Mouse (Mus musculus): ENCODE data around the gene Rnase13. TPM values are rescaled to one million over a fixed set of nuclear protein-coding genes. Genes with fewer than 3 reads are reported as not detected.
A peak's percentile ranks its signal among the peaks of the same experiment; 100 is the strongest.
"Not testable (repeated sequence)": the region's sequence is repeated elsewhere in the genome, so short reads cannot be mapped to it uniquely, and the experiment has no call there.

The Rnase13 gene
- polyA plus RNA-seq, 1 experiment from 2014 or later: not detected

DNA sequence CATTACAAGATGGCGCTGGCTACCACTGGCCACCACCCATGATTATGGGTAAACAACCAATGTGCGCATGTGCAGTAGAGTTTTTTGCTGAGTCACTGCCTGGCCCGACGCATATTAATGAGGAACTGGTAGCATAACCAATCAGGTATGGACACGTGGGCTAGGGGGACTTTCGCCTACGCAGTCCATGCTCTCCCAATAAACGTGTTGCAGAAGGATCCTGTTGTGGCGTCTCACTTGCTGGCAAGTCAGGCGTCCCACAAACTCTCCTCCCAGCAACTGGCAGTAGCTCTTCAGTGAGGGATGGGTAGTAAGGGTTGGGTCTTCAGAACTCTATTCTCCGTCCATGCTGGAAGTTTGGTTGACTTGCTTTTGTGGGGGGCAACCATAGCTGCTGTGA is 4.4 kb upstream of the Rnase13 start:
- H3K4me2 ChIP-seq; H3K4me1 ChIP-seq; H3K36me3 ChIP-seq; H3K27me3 ChIP-seq; H3K4me3 ChIP-seq (replicated peaks); H3K27ac ChIP-seq; ATAC-seq (replicated peaks; ENCODE audit: low FRiP score); H3K9ac ChIP-seq; H3K9me3 ChIP-seq (replicated peaks): not testable (repeated sequence)
- WGBS: 93% methylated on average over 11 of the region's 11 CpGs

DNA sequence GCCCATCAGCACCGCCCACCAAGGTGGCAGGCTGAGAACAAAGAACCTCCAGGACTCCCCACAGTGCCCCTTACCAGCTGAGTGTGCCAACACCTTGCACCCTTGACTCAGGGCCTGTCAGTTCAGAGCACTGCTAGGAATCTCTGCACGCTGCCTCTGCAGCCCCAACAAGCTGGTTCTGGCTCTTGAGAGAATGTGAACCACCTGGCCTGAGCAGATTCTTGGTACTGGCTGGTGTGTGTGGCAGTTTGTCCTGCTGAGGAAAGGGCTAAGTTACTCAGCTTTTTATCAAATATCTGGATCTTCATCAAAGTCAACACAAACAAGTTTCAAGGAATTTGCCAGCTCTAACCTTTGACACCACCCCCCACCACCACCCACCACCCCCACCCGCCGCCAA is 919 bp upstream of the Rnase13 start:
- WGBS: 78% methylated on average over 4 of the region's 4 CpGs

DNA sequence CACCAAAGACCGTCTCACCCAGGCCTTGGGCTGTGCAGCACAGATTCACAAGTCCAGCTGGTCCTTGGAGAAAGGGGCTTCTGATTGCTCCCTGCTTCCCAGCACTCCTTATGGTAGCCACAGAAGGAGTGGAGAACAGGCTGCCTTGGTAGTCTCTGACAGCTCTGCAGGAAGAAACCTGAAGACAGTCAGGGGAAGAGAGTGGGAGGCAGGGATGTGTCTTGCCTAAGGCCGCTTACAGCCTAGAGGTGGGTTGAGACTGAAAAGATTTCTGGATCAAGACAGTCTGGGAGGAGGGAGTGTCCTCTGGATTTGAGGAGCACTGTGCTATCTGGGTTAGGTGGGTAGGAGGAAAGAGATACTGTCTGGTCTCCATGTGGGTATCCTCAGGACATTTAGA is 337 bp upstream of the Rnase13 start:
- peaks cover 7% of the 10 kb centered on the region; the same call in 1 of the 2 replicates for H3K4me1 ChIP-seq
- no peaks in the 10 kb centered on the region for H3K9me3 ChIP-seq (replicated peaks)
- no peak overlapping the region for H3K4me2 ChIP-seq
- 87% methylated on average over 2 of the region's 2 CpGs for WGBS
- H3K27me3 ChIP-seq: no peaks in the 10 kb centered on the region
- H3K4me3 ChIP-seq (replicated peaks): no peak overlapping the region
- no peak overlapping the region for H3K27ac ChIP-seq
- no peaks in the 10 kb centered on the region for H3K36me3 ChIP-seq
- no peak overlapping the region for H3K9ac ChIP-seq
- ATAC-seq (replicated peaks; ENCODE audit: low FRiP score): no peak

More for the DNA sequence above, 919 bp upstream of the Rnase13 start:
- no peak overlapping the region for H3K4me2 ChIP-seq
- no peak overlapping the region for H3K9ac ChIP-seq
- H3K27me3 ChIP-seq: no peaks in the 10 kb centered on the region
- H3K27ac ChIP-seq: no peak overlapping the region
- H3K4me3 ChIP-seq (replicated peaks): no peak overlapping the region
- H3K4me1 ChIP-seq: peaks cover 7% of the 10 kb centered on the region; the same call in 1 of the 2 replicates
- ATAC-seq (replicated peaks; ENCODE audit: low FRiP score): no peak
- H3K36me3 ChIP-seq: no peaks in the 10 kb centered on the region
- H3K9me3 ChIP-seq (replicated peaks): no peaks in the 10 kb centered on the region

DNA sequence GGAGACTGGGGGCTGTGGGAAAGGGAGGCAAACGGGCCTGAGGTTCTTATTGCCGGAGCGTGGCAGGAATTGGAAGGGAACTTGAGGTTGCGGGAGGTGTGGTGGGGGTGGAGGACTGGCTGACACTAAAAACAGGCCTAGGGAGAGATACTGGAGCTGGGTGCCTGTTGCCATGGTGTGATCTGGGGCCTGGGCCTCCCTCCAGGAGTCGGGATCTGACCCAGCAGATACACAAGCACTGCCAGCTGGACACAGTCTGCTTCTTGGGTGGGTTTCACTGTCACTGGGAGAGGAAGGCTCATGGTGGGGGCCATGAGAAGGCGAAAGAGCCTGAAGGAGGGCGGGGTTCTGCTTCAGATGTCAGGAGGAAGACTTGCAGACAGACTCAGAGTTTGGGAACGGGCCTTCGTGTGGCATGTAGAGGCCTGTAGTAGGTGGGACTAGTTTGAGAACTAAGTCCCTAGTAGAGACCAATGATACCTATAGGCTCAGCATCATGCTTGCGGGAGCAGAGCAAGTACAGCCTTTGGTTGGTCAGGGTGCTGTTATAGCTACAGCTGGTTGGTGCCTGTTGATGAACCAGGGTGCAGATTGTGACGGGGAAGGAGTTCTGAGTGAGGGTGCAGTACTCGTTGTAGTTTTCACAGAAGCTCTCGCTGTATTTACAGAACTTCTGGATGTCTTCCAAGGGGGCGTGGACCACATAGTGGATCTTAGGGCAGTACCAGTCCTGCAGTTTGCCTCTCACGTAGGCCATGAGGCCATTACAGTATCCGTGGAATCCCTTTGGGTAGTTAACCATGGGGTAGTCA is 608 bp downstream of the Rnase13 start:
- no peak overlapping the region for H3K9ac ChIP-seq
- 68% methylated on average over 16 of the region's 16 CpGs for WGBS

DNA sequence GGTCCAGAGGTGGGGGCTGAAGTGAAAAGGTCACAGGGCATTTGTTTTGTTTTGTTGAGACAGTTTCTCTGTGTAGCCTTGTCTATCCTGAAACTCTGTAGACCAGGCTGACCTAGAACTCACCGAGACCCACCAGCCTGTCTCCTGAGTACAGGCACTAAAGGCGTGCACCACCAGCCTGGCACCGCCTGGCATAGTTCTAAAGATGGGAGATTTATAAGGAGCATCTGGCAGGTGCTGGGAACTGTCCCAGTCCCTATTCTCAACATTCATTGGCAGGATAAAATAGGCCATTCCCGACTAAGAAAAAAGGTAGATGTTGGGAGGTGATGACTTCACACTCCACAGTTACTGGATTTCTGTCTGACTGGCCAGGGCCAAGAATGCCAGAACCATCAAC is 3.6 kb downstream of the Rnase13 start:
- peaks cover 18% of the 10 kb centered on the region for H3K4me1 ChIP-seq
- no peaks in the 10 kb centered on the region for H3K9me3 ChIP-seq (replicated peaks)
- no peak overlapping the region for H3K9ac ChIP-seq
- H3K36me3 ChIP-seq: no peaks in the 10 kb centered on the region
- no peak overlapping the region for H3K27ac ChIP-seq
- no peak overlapping the region for H3K4me3 ChIP-seq (replicated peaks)
- H3K4me2 ChIP-seq: no peak overlapping the region
- 0 out of 2 replicates have a peak, but pooled peaks cover 3% of the 10 kb centered on the region for H3K27me3 ChIP-seq
- ATAC-seq (replicated peaks; ENCODE audit: low FRiP score): no peak
- 84% methylated on average over 4 of the region's 4 CpGs for WGBS

More for the DNA sequence above, 608 bp downstream of the Rnase13 start:
- Histone ChIP-seq H3K36me3 (no peaks in the 10 kb centered on the region), H3K27ac (0 out of 2 replicates have a peak overlapping the region, but pooled peaks have one; percentile 3), H3K4me3 (replicated peaks) (no peak overlapping the region), H3K9me3 (replicated peaks) (no peaks in the 10 kb centered on the region), H3K4me2 (no peak overlapping the region), H3K4me1 (peaks cover 7% of the 10 kb centered on the region; the same call in 1 of the 2 replicates), H3K27me3 (no peaks in the 10 kb centered on the region)
- no peak; the same call in 1 of the 2 replicates for ATAC-seq (replicated peaks; ENCODE audit: low FRiP score)

DNA sequence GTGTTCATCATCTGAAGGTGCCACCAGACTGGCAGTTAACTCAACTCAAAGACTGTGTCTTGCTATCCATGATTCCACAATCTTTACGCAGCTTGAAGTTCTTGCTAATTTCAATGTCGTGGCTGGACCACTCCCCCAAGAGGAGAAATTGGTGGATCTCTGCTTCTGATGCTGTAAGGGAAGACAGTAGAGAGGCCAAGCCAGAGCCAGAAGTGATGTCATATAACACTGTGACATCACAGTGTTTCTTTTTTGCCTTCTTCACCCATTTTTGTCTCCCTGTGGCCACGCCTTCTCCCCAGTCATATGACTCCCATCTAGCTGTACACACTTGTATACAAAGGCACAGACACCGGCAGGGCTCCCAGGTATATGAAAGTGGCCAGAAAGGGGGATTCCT is 4.4 kb downstream of the Rnase13 start, which contains the start of gene Tppp2:
Gene Tppp2 (plus strand): TSS at position 301 of the 400 bp plus-strand sequence.
- Histone ChIP-seq H3K4me1 (peaks cover 26% of the 10 kb centered on the region), H3K27ac (no peak within 1 kb of the TSS), H3K4me2 (no peak within 1 kb of the TSS), H3K9me3 (replicated peaks) (no peaks in the 10 kb centered on the region), H3K27me3 (0 out of 2 replicates have a peak, but pooled peaks cover 3% of the 10 kb centered on the region), H3K9ac (no peak within 1 kb of the TSS), H3K36me3 (no peaks in the 10 kb centered on the region), H3K4me3 (replicated peaks) (no peak within 1 kb of the TSS)
- no peak for ATAC-seq (replicated peaks; ENCODE audit: low FRiP score)
- WGBS: 90% methylated on average over 4 of the region's 4 CpGs

DNA sequence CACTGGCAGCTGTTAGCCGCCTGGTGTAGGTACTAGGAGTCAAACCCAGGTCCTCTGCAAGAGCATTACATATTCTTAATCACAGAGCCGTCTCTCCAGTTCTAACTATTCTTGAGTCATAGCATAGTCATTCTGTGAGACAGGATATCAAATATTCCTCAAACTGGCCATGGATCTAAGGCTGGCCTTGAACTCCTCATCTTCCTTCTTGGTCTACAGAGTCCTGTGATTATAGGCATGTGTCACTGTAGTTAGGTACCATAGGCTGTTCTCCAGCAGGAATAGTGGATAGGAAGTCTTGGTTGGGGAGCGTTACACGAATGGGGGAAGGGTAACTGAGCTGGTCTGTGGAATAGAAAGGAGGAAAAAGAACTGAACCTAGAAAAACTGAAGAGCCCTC is 6.0 kb downstream of the Rnase13 start:
- H3K4me1 ChIP-seq: peaks cover 28% of the 10 kb centered on the region
- no peak overlapping the region for H3K9ac ChIP-seq
- no peak overlapping the region for H3K27ac ChIP-seq
- no peak overlapping the region for H3K4me3 ChIP-seq (replicated peaks)
- H3K36me3 ChIP-seq: no peaks in the 10 kb centered on the region
- no peaks in the 10 kb centered on the region for H3K9me3 ChIP-seq (replicated peaks)
- H3K27me3 ChIP-seq: 0 out of 2 replicates have a peak, but pooled peaks cover 3% of the 10 kb centered on the region
- no peak for ATAC-seq (replicated peaks; ENCODE audit: low FRiP score)
- H3K4me2 ChIP-seq: no peak overlapping the region
- 90% methylated on average over 4 of the region's 4 CpGs for WGBS

DNA sequence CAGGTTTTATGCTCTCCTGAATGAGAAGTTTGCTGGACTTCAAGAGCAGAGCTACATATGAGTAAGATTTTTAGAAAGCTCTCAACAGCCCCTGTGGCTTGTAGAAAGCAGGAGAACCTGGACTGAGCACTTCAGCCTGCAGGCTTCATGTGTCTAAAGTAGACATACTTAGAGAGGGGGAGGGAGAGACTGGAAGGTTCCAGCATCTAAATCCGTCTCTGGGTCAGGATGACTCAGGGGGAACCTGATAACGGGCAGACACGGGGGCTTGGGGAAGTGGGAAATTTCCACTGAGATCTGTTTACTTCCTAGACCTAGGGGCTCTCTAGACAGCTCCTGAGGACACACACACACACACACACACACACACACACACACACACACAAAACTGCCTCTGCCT is 7.5 kb downstream of the Rnase13 start:
- H3K36me3 ChIP-seq: no peaks in the 10 kb centered on the region
- ATAC-seq (replicated peaks; ENCODE audit: low FRiP score): no peak
- H3K4me2 ChIP-seq: 0 out of 2 replicates have a peak overlapping the region, but pooled peaks have one; percentile 87
- no peaks in the 10 kb centered on the region for H3K9me3 ChIP-seq (replicated peaks)
- H3K27ac ChIP-seq: peak overlapping the region; percentile 13; the same call in 1 of the 2 replicates
- peaks cover 28% of the 10 kb centered on the region for H3K4me1 ChIP-seq
- WGBS: 16% methylated on average over 3 of the region's 3 CpGs
- no peak overlapping the region for H3K9ac ChIP-seq
- H3K4me3 ChIP-seq (replicated peaks): no peak overlapping the region
- H3K27me3 ChIP-seq: 0 out of 2 replicates have a peak, but pooled peaks cover 3% of the 10 kb centered on the region

DNA sequence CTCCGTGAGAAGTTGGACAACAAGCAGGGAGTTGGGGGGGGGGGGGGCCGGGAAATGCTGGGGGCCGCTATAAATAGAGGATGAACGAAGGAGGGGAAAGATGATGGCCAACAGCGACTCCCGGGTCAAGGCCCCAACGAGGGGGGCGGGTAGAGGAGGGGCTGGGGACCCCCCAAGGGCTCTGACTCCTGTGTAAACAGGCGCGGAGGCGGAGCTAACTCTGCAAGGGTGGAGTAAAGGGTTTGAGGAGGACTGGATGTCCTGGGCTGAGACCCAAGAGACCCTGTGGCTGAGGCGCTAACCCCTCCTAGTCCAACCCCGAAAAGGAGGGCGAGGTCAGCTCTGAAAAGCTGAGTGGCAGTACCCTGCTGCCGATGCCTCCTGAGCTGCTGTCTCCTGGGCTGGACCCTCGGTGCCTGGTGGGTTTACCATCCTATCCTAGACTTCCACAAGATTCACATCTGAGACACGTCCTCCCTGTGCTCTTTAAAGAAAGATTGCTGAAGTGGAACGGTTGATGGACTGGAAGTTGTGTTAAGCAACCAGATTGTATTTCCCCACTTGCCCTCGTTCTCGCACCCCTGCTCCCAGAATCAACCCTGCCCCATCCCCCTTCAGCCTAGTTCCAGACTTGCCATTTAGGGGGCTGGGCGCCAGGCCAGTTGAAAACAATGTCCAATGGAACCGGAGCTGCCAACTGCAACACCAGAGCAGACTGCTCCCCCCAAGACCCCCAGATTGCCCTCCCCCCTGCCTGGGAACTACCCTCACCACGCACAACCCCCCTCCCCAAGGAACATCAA is 8.4 kb downstream of the Rnase13 start, which contains the start of gene Ndrg2:
Gene Ndrg2 (minus strand): TSS at position 199 of the 803 bp plus-strand sequence.
- peak within 1 kb of the TSS; percentile 87 for H3K4me2 ChIP-seq
- H3K4me1 ChIP-seq: peaks cover 28% of the 10 kb centered on the region
- H3K9ac ChIP-seq: peak within 1 kb of the TSS; percentile 35
- peak within 1 kb of the TSS; percentile 69 for H3K27ac ChIP-seq
- 0 out of 2 replicates have a peak, but pooled peaks cover 3% of the 10 kb centered on the region for H3K27me3 ChIP-seq
- peak within 1 kb of the TSS; percentile 49 for H3K4me3 ChIP-seq (replicated peaks)
- no peaks in the 10 kb centered on the region for H3K36me3 ChIP-seq
- H3K9me3 ChIP-seq (replicated peaks): no peaks in the 10 kb centered on the region
- WGBS: 2% methylated on average over 21 of the region's 23 CpGs
- peak; percentile 70 for ATAC-seq (replicated peaks; ENCODE audit: low FRiP score)

DNA sequence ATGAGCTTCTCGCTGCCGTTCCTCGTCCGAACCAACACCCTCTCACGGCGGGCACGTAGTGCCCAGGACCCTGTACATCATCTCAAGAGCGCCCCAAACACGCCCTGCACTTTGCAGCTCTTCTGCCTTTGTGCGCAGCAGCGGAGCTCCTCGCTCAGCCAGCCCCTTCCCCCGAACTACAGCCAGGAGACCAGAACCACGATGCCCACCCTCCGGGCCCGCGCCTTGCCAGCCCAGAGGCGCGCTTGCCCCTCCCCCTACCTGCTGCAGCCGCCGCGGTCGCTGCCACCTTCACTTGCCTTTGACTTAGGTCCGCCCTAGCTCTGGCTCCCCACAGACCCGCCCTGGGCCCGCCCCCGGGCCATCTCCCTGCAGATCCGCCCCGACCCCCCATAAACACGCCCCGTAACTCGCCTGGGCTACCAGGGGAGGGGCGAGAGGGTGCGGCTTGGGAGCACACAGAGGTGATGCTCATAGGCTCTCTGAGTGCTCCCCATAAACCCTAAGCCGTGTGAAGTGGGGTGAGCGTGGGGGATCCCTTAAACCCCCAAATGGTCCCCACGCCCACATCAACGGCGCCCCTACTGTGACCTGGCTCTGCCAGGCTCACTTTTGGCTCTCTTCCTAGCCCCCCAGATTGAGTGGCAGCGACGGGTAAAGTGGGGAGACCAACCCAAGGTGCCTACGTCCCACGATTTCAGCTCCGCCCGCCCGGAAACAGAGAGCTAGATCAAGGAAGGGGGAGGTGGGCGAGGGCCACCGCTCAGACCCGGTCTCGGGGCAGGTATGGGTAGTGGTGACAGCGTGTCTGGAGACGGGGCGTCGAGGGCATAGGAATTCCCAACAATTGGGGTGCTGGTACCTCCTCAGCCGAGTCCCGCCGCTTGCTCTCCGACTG is 9.3 kb downstream of the Rnase13 start:
- peak; percentile 86 for ATAC-seq (replicated peaks; ENCODE audit: low FRiP score)
- H3K36me3 ChIP-seq: no peaks in the 10 kb centered on the region
- WGBS: under 1% methylated on average over 58 of the region's 58 CpGs
- peak overlapping the region; percentile 87 for H3K4me2 ChIP-seq
- peak overlapping the region; percentile 69 for H3K27ac ChIP-seq
- H3K4me3 ChIP-seq (replicated peaks): peak overlapping the region; percentile 49
- peaks cover 28% of the 10 kb centered on the region for H3K4me1 ChIP-seq
- H3K9me3 ChIP-seq (replicated peaks): no peaks in the 10 kb centered on the region
- peak overlapping the region; percentile 35 for H3K9ac ChIP-seq
- H3K27me3 ChIP-seq: 0 out of 2 replicates have a peak, but pooled peaks cover 3% of the 10 kb centered on the region

All from kidney, embryonic 15.5 days (tissue).